Mouse (Mus musculus) embryo, embryonic 11.5 days (tissue): ENCODE data around the gene Cep41.

Source experiments
- DNase-seq: peaks from one replicate; pipeline ENCODE4 v3.0.0-alpha.2; 2012; ENCODE audit warnings: low read depth, low spot score

Cep41 gene

DNA sequence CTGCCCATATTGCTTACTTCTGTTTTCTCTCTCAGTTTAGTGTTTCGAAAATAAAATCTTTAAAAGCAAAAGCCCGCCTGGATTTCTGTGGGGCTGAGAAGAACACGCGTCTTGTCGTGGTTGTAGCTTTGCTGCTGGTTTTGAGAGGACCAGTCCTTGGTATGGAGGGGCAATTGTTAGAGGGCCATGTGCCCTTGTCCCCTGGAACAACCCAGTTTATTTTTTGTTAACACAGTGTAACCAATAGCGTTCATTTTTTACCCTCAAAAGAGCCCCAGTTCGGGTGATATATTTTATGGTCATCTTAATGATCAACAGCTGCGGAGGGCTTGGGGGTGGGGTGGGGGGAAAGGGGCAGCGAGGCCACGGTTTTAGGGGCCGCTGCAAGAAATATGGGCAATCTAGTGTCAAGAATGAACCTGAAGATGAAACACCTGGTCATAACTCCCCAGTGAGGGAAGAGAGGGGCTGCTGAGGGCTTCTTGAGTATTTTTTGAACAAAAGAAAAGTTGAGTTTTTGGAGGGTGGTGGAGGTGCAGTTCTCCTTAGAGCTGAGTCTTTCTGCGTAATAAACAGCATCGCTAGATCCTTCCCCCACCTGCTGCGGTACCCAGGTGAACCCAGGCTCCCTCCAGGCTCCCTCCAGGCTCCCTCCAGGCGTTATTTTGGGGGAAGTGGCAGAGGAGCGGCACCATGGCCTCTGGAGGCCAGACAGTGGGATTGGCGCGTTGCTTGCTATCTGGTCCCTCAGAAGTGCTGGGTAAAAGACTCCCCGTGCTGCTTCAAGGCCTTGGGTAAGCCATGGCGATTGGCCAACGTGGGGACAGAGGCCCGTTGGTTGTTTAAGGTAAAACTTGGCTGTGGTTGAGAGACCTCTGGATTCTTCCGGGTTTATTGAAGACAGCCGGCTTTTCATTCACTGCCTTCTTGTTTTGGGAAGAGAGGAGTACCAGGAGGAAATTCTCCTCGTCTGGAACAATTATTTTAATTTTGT is 17.1 kb upstream of the Cep41 start:
- no peak for DNase-seq

GRCm38 (mm10) chr6:30709115-30709514 is 15.6 kb upstream of the Cep41 start:
- no peak for DNase-seq

GRCm38 (mm10) chr6:30703977-30704602 is 10.5 kb upstream of the Cep41 start:
- no peak for DNase-seq

DNA sequence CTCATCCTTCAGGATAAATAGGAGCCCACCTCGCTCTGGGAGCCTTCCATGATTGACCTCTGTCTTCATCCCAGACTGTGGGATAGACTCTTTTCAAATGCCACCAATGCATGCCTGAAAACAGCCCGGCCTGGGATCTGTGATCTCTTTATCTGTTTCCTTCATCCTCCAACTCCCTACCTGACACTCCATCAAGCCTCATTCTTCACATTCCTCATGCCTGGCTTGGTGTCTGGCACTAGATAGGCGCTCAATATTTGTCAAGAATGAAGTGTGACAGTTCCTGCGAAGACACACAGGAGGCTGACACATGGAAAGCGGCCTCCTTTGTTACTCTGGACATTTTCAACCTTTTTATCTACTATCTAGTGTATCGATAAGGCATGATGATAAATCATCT is 9.9 kb upstream of the Cep41 start:
- DNase-seq, result no peak

DNA sequence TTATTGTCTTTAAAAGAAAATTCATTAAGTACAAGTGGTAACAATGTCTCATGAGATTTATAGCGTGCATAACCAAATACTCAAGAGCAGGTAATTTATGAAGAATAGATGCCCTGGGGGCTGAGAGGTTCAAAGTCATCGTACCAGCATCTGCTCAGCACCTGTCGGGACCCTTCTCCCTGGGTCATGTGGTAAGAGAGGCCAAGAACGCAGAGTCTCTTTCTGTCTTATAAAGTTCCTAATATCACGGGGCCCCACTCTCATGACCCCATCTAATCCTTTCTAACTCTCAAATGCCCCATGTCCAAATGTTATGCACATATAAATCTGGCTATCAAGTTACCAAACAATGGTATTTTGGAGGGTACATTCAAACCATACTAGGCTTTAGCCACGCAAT is 9.3 kb upstream of the Cep41 start:
- DNase-seq, result no peak

- no peak for DNase-seq
Measured at GRCm38 (mm10) chr6:30700182-30700581, 6.6 kb upstream of the Cep41 start.

GRCm38 (mm10) chr6:30698036-30698435 is 4.5 kb upstream of the Cep41 start:
- DNase-seq, result no peak

DNA sequence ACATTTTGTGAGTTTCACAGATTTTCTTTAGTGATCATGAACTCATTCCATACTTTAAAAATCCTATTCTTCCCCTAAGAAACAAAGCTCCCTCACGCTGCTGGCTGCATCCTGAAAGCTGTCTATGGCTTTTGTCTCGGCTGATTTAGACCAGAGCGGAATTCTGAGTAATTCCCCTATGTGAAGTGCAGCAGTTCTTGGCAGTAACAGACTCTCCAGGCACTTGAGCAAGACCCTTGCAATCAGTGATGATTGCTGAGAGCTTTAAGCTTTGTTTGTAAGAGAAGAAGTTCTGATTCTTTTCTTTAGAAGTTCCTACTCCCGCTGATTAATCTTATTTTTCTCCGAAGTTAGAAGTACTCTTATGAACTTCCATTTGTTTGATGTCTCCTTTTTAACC is 3.9 kb upstream of the Cep41 start:
- DNase-seq, result no peak

DNA sequence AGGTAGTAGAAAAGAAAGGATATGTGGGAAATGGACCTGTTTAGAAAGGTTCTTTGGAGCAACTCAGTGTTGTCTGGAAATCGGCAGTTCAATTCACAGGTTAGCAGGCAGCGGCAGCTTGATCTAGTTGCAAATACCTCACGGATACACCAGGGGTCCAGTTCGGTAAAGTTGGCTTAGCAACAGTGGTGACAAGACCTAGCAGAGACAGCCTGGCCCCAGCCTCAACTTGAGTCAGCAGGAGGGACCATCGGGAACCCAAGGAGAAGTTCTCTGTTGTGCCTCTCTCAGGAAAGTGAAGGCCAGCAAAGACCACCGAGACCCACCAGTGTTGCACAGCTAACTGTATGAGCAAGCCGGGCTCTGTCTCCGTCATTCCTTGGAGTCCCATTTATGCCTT is 1.6 kb upstream of the Cep41 start:
- DNase-seq, result no peak

DNA sequence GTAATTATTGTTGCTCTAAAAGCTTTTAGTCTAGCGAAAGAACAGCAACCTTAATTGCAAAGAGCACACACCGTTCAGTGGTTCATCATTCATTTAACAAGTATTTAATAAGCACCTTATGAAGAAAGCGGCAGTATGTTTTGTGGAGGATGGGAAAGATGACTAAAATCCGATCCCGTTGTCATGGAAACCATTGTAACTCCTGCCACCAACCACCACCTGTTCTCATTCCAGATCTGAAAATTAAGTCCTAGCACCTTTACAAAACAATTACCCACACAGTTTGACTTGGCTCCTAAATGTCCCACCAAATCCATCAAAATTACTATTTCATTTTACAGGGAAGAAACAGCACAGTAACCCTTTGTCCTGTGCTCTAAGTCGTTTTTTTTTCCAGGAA is 660 bp upstream of the Cep41 start:
- no peak for DNase-seq

GRCm38 (mm10) chr6:30692826-30693225 is 723 bp downstream of the Cep41 start:
- no peak for DNase-seq

GRCm38 (mm10) chr6:30687198-30687597 is 6.4 kb downstream of the Cep41 start:
- DNase-seq, result no peak

GRCm38 (mm10) chr6:30684570-30684969 is 9.0 kb downstream of the Cep41 start:
- DNase-seq, result no peak

DNA sequence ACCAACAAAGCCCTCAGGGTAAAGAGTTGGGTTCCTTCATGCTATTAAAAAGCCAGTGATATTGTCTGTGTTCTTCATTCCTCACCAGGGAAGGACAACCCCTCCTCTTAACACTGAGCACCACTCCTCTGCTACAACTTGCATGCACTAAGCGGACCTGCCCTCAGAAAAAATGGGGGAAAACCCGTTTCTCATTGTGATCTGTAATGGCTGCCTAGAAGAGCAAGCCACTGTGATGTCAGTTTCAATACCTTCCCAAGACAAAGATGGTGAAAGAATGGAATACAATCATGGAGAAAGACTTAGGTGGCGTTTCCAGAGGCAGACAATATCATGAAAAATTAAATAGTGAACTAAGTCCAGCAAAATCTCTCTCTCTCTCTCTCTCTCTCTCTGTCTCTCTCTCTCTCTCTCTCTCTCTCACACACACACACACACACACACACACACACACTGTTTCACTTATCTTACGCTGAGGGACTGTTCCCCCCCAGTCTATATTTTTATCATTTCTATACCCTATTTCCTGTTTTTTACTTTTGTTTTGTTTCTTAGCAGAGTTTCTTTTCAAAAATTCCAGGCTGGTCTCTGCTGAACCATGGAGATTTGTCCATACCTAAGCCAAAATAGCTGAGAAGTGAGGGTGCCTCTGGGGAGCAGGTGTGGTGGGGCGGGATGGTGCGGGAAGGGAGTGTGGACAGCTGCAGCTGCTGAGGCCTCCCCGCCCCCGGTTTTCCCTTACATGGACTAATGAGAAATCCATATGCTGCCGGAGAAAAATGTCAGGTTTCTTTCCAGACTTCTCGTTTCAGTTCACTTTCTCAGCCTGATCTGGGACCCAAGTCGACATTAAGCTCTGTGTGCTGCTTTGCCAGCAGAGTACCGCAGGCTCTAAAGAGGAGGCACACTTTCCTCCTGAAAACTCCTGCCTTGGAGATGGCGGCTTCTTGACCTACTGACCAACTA is 11.3 kb downstream of the Cep41 start:
- no peak for DNase-seq

DNA sequence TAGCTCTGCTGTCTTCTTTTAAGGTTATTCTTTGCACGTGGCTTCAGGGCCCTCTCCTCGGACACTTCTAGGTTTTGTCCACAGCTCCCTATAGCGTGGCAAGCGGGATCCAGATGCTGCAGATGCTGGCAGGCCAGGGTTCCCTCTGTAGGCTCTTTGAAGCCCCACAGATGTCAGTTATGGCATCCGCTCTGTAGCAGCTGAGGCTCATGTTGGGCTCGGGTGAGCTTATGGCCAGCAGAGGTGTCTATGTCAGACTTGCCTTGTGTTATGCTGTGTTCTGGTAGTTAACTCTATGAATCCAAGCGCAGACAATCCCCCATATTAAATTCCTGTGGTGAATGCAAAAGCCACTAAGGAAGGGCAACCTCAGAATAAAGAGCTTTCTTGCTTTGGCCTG is 13.1 kb downstream of the Cep41 start:
- no peak for DNase-seq

DNA sequence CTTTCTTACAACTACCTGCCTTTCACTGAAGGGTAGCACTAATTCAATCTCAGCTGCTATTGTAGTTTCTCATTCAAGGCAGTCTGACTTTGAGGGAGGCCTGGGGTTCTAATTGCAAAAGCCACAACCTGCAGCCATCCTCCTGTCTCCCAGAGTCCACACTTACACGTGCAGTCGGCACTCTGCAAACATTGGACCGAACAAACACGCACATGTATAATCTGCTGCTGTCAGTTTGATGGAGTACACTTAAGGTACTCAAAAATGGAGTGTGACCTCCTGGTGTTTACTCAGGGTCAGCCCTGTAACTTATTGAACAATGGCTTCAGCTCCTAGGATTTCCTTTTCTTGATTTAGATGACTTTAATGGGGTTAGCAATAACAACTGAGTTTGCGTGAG is 14.0 kb downstream of the Cep41 start:
- no peak for DNase-seq

GRCm38 (mm10) chr6:30678482-30678881 is 15.1 kb downstream of the Cep41 start:
- no peak for DNase-seq

DNA sequence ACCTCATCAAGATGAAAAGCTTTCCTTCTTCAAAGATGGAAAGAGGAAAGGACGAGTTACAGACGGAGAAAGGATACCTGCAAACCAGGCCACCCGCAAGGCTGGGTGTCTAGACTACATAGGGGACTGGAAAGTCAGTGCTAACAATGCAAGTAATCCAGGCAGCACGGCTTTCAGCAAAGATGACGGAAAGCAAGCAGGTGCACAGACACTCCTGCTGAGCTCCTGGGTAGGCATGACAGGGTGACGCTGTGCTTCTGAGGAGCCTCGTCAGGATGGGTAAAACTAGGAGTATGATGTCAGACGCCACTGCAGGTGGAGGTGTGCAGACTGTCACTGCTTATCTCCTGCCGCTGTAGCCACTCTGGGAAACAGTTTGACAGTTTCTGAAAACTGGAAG is 16.0 kb downstream of the Cep41 start:
- no peak for DNase-seq

GRCm38 (mm10) chr6:30676506-30676905 is 17.0 kb downstream of the Cep41 start:
- DNase-seq, result no peak

GRCm38 (mm10) chr6:30675281-30675771 is 18.2 kb downstream of the Cep41 start:
- DNase-seq, result no peak

GRCm38 (mm10) chr6:30674714-30675280 is 18.8 kb downstream of the Cep41 start:
- DNase-seq, result no peak
